Mouse (Mus musculus): ENCODE measurements at regions not wholly inside any gene's neighbourhood (a gene's known extent, or its start where the extent isn't known, plus 50 kb on each side); places are given as distances from the start of the nearest gene placed in this dataset.

DNA sequence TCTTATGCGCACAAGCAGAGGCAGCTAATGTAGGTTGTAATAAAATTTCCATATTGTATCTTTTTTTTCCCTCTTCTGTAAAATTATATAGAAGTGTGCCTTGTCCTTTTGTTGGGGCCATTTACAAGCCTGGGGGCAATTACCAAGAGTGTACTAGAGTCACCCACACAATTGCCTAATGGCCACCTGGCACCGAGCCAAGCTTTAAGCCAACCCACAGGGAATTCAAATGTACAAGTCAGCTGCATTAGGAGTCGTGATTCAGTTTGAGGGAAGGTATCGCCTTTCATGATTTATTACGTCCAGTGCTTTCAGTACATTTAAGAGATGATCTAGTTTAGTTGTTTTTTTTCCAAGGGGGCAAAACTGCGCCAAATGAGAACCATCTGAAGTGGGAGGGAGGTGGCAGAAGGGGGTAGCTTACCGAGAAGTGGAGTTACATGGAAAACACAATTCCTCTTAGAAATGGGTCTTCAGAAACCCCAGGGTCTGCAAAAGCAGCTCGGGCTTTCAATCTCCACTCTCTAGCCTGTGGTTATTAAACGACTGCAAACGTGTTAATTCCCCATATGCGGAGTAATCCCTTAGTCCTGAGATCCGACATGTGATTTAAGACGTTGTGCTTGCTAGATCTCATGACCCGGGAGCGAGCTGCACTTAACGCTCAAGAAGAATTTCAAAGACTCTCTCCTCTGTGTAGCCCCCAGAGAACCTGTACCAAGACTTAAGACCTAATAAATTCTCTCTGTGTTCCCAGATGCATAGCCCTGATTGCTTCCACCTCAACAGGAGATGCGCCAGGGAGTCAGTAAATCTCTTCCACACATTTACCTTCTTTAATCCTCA is 129.0 kb downstream of the Basp1 start:
- no peak for TF ChIP-seq CTCF (IDR thresholded peaks at IDR 0.05; ENCODE audit: low read depth)
- no peak for TF ChIP-seq EP300 (IDR thresholded peaks at IDR 0.05; ENCODE audit: low read depth)
